Mouse (Mus musculus) kidney, postnatal 14 days (tissue): ENCODE results near the gene Fetub.
"Not testable (repeated sequence)": the region's sequence is repeated elsewhere in the genome, so short reads cannot be mapped to it uniquely, and the experiment has no call there.

Experiments
- DNase-seq: peaks from one replicate; pipeline ENCODE4 v3.0.0; 2022; ENCODE audit warnings: mixed read lengths

The Fetub gene

DNA sequence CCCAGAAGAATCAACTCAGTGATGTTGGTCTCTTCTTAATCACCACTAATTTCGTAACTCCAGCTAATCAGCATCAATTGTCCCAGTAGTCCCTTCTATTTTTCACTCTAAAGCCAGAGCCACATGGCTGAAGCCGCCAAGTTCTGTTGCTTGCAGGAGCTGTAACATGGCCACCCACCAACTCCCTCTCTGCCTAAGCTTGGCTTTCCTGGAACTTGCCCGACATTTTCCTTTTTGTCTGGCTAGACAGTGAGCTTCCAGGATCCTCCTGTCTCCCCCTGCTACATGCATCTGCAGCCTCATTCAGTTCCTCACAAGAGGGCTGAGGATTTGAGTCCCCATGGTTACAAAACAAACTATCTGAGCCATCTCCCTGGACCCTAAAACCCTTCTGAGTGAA, 6.1 kb upstream of the Fetub start:
- DNase-seq: no peak

DNA sequence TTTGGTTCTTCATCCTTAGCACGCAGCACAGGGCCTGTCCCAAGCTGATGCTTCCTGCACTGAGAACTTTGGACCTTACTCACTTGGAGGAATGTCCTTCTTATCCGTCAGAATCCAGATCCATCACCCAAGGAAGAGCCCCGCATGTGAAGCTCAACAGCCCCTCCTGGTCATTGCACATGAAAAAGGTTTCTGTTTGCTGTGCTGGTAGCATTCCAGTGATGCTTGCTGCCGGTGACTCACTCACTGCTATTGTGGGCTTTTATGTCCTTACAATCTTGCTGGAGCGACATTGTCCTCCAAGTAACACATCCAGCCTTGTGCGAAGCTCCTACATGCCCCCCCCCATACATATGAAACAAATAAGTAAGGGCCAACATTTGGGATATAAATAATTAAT, 5.2 kb upstream of the Fetub start:
- DNase-seq: no peak

DNA sequence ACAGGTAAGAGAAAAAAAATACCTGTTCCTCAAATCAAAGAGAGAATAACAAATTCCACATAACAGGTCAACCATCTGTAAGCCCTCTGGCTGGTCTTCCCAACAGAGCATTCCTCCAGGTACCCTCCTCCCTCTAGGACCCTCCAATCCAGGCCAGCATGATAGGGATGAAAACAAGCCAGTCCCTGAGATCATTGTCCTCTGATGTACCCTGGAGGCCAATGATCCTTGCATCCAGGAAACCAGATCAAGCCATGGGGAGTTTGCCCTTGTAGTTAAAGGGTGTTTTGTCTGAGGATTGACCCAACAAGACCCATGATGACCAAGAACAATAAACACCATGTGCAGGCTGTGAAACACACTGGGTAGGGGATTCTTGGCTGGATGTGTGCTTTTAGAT, 3.9 kb upstream of the Fetub start:
- DNase-seq: no peak

DNA sequence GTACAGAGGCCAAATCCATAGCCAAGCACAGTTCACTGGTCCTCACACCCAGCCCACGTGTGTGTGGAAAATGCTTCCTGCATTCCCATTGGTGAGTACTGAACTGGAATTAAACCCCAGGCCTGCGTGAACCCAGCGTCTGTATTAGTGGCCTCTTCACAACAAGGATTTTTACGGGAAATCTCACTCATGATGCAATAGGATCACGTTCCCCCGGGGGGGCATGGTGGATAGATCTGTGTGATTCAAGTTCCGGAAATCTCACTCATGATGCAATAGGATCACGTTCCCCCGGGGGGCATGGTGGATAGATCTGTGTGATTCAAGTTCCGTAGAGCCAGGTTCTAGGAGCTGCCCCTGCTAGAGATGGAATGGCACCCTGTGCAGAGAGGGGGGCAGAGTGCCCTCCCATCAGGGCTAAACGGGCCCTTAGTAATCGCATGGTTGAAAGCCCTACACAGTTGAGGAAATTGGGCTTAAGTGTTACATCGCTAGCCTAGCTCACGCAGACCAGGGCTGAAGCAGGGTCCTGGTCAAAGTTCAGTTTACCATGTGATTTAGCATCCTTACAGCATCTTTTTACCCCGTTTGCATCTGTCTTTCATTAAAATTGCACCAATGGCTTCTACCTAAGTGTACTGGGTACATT, 654 bp downstream of the Fetub start:
- no peak for DNase-seq

DNA sequence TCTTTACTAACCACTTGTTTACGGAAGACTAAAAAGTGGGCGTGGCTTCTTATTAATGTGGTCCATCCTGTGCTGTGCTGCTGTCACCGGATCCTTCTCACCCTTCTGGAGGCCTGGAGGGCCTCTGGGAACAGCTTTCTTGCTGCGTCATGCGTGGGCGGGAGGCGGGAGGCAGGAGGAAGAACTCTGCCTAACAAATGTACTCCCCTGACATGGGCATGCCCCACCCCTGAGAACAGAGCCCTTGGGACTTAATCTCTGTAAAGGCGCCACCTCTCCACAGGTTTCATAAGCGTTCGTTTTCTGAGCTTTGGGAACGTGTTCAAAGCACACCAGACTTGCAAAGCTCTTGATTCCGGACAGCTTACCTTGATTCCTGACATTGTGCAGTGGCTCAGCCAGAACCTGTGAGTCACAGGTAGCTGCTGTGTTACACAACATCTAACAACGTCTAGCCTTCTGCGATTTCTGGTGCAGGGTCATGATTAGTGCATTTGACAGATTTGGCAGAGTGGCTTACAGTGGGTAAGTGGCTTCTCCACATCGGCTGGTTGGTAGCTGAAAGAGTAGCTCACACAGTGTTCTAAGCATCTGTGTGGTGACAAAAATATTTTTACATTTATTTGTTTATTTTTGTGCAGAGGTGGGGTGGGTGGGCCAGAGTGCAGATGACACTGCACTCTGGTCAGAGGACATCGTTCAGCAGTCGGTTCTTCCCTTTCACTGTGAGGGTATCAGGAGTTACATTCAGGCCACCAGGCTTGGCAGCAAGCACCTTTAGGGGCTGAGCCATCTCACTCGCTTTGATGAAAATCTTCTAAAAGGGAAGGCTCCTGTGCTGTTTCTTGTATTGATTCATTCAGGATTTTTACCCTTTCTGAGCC, 2.1 kb downstream of the Fetub start:
- peak; percentile 14 for DNase-seq

DNA sequence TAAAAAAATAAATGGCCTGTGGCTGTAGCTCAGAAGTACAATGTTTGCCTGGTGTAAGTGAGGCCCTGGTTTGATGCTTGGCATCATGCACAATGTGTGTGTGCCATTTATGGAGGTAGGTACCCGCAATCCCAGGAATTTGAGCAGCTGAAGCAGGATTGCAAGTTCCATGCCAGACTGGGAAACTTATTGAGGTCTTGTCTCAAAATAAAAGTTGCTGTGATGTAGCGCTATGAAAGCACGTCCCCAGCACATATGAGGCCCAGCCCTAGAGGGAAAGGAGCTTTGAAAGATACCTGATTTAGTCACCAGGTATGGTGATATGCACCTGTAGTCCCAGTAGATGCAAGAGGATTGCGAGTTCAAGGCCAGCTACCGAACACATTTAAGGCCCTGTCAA, 3.6 kb downstream of the Fetub start:
- no peak for DNase-seq

DNA sequence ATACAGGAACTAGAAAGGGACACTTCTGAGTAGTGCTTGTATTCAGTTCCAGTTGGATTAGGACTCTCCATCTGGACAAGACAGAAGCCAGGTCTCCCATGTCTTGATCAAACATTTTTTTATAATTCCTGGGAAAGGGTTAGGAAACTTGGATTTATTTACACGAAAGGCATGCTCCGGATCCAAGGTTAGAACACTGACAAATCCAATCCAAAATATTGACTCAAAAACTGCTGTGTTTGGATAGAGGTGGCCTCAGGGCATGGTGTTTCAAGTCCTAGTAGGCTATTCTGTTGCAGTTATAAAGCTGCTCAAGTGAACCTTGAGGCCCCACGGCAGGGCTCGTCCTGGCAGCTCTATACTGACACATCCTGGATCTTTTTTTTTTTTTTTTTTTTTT, 4.3 kb downstream of the Fetub start:
- no peak for DNase-seq

DNA sequence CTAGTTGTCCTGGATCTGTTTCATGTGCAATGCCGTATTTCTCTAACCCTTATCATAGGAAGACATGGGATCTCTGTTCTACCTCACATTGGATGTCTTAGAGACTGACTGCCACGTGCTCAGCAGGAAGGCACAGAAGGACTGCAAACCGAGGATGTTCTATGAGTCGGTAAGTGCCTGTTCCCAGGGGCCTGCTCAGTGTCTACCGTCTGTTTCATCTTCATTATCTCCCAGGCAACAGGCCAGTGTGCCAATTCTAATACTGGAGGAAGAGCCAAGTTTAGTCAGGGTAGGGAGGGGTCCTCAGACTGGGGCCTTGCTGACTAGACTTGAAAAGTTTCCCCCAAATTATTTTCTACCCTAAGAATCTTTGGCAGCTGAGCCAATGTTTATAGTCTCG, 11.4 kb downstream of the Fetub start:
- DNase-seq: no peak

DNA sequence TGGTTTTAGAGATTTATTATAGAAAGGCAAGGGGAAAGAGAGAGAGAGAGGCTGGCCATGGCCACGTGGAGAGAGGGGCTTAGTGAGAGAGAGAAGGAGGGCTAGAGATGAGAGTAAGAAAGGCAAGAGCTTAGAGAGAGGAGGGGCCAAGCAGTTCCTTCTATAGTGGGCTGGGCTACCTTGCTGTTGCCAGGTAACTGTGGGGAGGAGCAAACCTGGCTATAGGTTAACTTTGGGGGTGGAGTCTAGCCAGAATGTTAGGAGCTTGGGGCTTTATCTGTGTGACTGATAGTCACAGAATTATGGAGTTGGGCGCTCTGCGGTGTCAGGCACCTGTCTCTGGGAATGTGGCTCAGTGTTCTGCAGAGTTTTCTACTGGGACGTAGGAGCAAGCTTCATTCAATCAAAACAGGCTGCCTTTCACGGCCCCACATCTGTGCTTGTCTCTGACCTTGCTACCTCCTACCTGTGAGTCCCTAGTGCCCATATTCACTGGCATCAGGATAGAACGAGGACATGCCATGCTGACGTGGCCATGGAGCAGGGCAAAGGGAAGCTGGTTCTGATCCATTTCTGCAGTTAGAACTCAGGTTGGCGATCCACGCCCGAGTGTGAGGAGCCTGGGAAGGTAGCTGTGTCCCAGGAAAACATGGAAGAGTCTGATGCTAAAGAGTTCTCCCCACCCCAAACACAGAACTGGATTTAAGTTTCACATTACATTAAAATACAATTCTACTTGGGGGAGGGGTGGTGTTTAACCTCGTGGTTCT, 13.5 kb downstream of the Fetub start:
- no peak for DNase-seq

DNA sequence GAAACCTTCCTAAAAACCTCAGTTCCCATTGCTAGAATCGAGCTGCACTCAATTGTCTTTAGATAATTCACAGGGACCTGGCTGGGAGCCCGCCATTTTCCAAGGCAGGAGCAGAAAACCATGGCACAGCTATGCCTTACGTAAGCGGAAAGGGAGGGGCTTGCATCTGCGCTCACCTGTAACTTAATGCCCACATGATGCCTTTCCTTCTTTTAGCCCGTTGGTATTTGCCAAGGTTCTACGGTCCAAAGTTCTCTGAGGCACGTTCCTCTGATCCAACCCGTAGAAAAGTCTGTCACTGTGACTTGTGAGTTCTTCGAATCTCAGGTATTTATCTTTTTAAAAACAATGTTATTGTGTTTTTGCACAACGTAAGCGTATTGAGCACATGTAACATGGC, 19.5 kb downstream of the Fetub start:
- DNase-seq: no peak

DNA sequence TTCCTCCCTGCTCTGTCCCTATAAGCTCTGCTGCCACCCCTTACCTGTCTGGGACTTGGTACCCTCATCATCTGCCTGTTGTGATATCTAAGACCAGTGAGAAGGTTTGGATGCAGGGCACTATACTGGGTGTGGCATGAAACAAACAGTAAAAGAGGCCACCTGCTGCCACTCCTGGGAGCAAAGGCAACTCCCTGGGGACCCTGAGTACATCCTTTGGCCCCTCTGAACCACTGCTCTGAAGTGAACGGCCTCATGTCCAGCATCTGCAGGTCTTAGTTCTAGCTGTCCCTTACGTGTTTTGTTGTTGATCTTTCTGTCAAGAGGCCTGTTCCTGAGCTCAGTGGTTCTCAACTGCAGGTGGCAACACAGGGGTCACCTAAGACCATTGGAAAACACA, 20.4 kb downstream of the Fetub start:
- no peak for DNase-seq

DNA sequence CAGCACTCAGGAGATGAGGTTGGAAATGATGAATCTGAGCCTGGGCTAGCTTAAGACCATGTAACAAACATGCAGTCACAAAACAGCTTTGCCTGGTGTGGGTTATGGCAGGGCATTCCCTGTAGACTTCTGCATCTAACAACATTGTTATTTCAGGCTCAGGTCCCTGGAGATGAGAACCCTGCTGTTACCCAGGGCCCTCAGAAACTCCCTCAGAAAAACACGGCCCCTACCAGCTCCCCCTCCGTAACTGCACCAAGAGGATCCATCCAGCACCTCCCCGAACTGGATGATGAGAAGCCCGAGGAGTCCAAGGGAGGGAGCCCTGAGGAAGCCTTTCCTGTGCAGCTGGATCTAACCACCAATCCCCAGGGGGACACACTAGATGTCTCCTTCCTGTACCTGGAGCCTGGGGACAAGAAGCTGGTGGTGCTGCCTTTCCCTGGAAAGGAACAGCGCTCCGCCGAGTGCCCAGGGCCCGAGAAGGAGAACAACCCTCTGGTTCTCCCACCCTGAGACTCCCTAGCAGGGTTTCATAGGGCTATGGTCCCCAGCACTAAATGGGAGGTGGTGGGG, 21.1 kb downstream of the Fetub start:
- no peak for DNase-seq

DNA sequence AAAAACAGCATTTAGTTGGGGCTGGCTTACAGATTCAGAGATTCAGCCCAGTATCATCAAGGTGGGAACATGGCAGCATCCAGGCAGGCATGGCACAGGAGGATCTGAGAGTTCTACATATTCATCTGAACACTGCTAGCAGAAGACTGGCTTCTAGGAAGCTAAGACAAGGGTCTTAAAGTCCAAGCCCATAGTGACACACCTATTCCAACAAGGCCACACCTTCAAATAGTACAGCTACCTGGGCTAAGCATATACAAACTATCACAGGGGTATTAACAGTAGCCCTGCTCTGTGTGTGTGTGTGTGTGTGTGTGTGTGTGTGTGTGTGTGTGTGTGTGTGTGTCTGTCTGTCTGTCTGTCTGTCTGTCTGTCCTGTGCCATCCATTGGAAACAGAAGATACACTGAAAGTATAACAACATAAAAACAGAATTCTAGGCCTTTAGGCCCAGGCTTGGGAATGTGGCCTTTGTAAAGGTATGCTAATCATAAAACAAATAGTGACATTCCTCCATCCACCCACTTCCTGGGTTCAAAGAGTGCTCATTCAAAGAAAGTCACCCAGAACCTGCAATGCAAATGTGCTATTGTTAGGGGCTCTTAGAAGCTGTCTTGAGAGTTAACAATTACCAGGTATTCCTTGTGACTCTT, 23.8 kb downstream of the Fetub start:
- DNase-seq: not testable (repeated sequence)

DNA sequence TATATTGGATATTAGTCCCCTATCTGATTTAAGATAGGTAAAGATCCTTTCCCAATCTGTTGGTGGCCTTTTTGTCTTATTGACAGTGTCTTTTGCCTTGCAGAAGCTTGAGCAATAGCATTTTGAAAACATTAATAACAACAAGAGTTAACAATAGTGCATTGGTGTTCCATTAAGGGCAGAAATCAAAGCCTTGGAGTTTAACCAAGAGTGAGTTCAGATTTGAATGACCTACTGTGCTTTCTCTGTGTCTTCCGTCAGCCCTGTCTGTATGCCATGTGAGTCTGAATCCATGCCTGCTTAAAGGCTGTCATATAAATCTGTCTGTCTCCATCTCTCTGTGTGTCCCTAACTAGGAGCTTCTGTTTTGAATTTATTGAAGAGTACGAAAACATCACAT, 29.2 kb downstream of the Fetub start:
- DNase-seq: no peak

DNA sequence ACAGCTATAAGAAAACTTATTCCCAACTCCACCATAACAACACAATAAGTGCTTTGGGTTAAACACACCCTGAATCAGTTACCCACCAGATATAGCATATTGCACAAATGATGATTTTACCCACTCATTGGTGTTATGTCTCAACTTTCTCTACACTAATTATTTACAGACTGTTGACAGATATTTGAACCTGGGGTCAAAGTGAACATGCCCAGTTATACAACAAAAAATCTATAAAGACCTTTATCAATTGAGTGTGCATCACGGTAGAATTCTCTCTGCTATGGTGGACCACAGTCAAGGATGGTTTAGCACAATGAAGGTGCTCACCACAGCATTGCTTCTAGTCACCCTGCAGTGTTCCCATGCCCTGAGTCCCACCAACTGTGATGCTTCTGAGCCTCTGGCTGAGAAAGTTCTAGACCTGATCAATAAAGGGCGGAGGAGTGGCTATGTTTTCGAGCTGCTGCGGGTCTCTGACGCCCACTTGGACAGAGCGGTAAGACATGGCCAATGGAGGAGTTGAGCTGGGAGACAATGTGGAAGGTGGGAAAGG, 32.8 kb downstream of the Fetub start, which contains the start of gene Hrg:
TSS of gene Hrg (plus strand) at position 233 of the 556 bp plus-strand sequence.
- no peak for DNase-seq

DNA sequence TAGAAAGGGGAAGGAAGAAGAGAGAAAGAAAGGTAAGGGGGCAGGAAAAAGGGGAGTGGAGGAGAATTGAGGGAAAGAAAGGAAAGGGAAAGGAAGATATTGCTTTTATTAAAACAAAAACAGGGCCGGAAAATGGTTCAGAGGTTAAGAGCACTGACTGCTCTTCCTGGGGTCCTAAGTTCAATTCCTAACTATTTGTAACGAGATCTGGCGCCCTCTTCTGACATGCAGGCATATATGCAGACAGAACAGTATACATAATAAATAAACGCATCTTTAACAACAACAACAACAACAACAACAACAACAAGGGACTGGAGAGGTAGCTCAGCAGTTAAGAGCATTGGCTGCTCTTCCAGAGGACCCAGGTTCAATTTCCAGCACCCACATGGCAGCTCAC, 34.9 kb downstream of the Fetub start:
- DNase-seq: no peak

DNA sequence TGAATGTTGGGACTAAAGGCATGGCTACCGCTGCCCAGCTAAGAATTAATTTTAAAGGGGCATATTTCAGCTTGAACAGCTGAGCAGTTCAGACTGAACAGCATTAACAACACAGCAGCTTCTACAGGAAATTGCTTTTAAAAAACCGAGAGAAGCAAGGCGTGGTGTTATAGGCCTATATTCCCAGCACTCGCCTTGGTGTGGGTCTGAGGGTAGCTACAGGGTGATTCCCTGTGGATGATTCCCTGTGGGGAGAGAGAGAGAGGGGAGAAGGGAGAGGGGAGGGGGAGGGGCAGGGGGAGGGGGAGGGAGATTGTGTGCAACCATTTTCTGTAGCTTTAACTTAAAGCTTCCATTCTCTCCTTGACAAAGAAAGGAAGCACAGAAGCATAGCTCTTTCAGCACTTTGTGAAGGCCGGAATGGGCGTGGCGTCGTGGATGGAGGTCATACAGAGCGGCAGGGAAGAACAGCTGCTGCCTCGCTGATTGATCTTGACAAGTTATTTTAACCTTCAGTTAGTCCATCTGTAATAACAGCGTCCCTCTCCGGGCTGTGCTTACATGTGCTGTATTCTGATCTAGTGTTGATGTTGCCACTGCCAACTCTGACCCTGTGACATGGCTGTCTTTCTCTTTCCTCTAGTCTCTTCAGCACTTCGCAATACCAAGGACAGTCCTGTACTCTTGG, 37.4 kb downstream of the Fetub start:
- no peak for DNase-seq

DNA sequence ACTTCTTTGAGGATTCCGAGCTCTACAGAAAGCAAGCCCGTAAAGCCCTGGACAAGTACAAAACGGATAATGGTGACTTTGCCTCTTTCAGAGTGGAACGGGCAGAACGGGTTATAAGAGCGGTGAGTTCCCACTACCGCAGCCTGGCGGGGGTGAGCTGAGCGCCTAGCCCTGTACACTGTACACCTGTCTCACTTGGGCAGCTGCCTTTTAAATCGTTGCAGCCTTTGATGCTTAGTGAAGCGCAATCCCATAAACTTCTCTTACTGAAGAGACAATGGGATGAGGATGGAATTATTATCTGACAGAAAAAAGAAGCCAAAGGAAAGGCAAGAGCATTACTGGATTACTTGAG, 37.9 kb downstream of the Fetub start:
- DNase-seq: no peak

DNA sequence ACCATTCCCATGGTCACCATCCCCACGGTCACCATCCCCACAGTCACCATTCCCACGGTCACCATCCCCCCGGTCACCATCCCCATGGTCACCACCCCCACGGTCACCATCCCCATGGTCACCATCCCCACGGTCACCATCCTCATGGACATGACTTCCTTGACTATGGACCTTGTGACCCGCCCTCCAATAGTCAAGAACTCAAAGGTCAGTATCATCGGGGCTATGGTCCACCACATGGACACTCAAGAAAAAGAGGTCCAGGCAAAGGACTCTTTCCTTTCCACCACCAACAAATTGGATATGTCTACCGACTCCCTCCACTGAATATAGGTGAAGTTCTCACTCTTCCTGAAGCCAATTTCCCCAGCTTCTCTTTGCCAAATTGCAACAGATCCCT, 42.9 kb downstream of the Fetub start:
- DNase-seq: no peak

DNA sequence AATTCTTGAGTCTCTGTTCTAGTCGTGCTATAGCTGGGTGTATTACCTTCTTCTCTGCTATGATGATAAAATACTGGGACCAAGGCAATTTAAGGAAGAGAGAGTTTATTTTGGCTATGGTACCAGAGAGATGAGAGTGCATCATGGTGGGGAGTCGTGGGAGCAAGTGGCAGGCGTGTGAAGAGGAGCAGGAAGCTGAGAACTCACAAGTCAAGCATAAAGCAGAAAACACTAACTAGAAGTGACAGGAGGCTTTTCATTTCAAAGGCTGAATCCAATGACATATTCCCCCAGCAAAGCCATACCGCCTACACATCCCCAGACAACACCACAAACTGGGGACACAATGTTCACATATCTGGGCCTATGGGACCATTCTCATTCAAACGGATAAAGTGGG, 44.1 kb downstream of the Fetub start:
- DNase-seq: no peak

DNA sequence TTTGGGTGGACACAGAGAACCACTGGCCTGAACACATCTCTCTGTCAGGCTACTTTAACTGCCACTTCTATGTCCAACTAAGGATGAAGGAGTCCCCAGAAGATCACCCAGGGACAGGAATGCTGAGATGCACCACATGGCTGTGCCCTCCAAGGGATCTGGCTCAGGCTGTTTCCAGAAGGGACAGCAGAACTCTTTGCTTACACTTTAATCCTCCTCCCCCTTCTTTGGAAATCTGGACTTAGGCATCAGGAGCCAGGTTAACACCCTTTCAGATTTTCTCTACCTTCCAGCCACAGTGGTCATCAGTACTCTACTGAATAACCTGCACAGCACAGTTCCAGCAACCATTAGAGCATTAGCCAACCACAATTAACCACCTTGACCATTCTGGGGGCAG, 45.2 kb downstream of the Fetub start:
- no peak for DNase-seq
